Mouse (Mus musculus): ENCODE results near the gene Phf20.

Phf20 gene

DNA sequence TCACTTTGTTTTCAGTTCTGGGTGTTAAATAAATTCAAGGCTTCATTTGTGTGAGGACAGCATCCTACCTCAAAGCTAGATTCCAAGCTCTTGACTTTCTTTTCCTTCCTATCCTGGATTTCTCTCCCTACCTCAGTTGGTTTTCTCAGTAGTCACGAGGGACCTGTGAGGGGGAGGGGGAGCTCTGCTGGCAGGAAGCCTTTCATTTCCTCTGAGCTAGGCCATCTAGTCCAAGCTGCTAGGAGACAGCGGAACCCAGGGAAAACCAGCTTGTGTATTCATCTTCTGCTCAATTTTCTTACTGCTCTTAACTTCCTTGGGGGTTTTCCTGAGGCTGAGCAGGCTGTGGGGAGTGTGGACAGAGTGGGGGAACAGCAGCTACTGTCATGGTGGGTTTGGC lies 60.8 kb downstream of the Phf20 start:
- in situ Hi-C loops (cut with MboI; ENCODE audit: low pct_unique_long_range_greater_than_20kb in 1 of 2, low sequenced_read_pairs in 2 of 2, unreplicated experiment in 1 of 2), result no loop called here

DNA sequence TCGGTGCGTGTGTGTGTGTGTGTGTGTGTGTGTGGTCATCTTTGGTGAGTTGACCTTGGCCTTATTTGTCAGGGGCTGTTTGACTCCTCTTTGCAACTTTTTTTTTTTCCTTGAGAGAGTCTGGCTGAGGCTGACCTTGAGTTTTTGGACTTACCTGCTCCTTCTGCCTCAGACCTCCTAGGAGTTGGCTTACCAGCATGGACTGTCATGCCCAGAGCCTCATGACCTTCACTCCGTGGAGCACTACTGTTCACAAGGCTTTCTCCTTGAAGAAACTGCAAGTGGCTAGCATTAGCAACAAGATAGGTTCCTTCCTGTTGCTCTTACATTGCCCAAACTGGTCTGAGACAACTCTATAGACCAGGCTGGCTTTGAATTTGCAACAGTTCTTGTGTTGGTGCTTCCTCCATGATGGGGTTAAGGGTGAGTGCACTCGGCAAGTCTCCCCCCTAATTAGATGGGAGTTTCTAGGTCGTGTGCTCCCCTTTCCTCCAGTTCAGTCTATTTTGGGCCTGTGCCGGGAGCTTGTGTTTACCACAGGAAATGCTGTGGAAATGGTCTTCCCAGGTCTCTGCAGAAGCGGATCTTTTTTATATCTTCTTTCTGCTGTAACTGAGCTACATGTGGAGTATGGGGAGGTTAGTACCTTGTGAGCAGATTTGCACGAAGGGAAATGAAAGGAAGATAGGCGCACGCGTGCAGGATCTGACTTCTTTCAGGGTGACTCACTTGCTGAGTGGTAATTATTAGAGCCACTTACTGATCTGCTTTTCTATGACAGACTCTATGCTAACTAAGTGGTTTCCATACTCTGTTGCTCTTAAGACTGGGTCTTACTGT lies 61.9 kb downstream of the Phf20 start:
- in situ Hi-C loops (cut with MboI; ENCODE audit: low pct_unique_long_range_greater_than_20kb in 1 of 2, low sequenced_read_pairs in 2 of 2, unreplicated experiment in 1 of 2), result no loop called here

DNA sequence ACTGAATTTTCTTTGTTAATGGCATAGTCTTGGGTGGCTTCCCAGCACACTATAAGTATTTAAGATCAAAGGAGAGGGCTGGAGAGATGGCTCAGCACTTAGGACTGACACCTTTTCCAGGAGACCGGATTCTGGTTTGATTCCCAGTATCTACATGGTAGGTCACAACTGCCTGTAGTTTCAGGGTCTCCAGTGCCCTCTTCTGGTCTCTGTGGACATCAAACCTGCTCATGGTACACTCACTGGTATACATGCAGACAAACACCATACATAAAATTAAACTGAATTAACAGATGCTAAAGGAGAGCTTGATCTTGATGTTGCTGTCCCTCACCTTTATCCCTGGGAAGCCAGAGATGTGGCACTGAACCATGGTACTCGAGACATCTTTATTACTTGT lies 64.7 kb downstream of the Phf20 start:
- in situ Hi-C loops (cut with MboI; ENCODE audit: low pct_unique_long_range_greater_than_20kb in 1 of 2, low sequenced_read_pairs in 2 of 2, unreplicated experiment in 1 of 2), result no loop called here

DNA sequence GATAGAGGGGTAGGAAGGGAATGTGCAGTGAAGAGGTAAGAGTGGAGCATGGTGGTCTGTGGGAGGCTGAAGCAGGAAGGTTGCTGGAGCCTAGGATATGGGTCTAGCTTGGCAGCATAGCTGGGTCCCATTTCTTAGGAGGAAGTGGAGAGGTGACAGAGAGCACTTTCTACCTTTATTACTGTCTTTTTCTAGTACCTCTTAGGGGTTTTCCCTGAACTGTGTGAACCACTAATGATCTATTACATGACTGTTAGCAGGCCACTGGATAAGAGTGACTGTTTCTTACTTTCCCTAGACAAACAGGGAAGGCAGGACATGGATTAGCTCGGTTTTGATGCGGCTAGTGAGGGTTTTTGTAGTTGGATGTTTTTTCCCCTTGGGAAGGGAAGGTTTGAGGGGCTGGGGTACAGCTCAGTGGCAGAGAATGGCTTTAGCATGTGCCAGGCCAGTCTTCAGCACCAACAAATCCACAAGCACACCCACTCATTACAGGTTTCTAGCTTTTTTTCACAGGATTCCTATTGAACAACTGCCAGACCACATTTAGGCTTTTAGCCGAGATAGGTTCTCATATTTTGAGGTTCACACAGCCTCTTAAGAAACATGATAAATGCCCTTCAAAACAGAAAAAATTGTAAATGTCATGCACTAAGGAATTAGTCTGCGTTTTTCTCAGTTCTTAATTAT lies 67.1 kb downstream of the Phf20 start:
- in situ Hi-C loops (cut with MboI; ENCODE audit: low pct_unique_long_range_greater_than_20kb in 1 of 2, low sequenced_read_pairs in 2 of 2, unreplicated experiment in 1 of 2), result no loop called here

DNA sequence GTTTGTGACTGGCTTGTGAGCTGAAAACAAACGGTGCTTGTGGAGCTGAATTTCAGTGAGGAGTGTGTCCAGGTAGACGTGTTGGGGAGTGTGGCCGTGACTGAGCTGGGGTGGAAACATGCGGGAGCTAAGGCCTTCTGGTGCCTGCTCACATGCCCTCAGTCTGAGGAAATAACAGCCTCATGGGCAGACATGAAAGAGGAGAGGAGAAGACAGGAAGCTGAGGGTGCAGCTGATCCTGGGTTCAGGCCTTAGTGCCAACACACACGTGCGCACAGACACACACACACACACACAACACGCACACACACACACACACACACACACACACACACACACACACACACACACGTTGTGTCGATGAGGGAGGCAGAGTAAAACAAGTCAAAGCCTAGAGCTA lies 71.4 kb downstream of the Phf20 start:
- in situ Hi-C loops (cut with MboI; ENCODE audit: low pct_unique_long_range_greater_than_20kb in 1 of 2, low sequenced_read_pairs in 2 of 2, unreplicated experiment in 1 of 2), result no loop called here

DNA sequence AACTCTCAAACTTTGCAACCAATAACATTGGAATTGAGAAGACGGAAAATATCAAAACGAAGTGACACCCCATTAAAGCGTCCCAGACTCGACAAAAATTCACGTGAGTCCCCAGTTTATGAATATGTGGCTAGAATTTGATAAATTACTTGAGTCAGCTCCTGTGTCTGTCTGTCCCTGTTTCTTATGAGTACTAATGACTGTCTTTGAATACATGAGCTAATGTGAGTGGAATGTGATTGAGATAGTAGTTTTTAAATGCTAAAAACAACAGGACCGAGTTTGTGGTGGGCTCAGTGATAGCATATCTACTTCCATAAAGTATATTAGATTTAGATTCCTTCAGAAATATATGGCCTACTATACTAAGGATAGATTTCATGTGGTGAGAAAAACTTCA lies 76.3 kb downstream of the Phf20 start:
- in situ Hi-C loops (cut with MboI; ENCODE audit: low pct_unique_long_range_greater_than_20kb in 1 of 2, low sequenced_read_pairs in 2 of 2, unreplicated experiment in 1 of 2), result no loop called here

DNA sequence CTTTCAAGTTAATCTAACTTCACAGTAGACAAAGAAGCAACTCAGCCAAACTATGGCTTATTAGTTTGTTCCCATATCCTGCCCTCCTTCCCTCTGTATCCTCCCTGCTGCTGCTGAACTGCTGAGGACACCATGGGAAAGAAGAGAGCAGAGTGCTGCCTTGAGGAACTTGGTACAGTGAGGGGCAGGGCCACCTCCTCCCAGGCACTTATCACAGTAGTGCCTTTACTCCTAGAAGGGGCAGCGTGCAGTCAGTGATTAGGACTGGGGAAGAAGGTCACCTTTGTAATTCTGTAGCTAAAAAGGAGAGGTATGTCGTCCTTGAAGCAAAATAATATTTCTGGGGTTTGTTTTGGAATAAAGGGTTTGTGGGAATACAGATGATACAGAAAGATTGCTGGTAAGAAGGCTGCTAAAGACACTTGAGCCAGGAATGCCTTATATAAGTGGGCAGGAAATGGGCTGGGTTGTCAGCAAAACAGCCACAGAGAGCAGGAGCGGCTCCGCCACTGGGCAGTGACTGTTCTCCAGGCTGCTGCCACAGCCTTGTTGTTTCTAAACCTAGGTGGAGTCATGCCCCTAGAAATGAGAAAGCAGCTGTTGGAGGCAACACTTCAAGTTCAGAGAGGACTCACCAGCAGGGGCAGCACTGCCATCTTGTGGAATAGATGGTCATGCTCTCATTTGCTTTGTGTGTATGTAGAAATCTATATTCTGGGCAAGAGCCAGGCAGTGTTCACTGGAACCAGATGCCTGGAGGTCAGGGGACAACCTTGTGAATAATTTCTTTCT lies 82.2 kb downstream of the Phf20 start:
- in situ Hi-C loops (cut with MboI; ENCODE audit: low pct_unique_long_range_greater_than_20kb in 1 of 2, low sequenced_read_pairs in 2 of 2, unreplicated experiment in 1 of 2), result no loop called here

DNA sequence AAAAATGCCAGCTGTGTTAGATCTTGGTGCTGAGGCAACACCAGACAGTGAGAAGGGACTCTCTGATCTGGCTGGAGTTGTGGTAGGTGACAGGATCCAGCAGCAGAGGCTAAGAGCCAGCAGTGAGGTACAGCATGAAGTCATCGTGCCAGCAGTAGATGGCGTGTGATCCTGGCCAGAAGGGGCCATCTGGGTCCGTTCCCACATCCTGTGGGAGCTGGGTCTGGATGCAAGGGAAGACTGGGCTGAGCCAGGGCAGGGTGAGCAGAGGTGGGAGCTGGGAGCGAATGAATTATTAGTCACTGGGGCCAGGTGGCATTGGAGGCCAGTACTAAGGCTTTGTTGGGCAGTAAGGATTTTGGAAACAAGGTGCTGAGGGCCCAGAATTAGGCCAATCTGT lies 85.0 kb downstream of the Phf20 start:
- in situ Hi-C loops (cut with MboI; ENCODE audit: low pct_unique_long_range_greater_than_20kb in 1 of 2, low sequenced_read_pairs in 2 of 2, unreplicated experiment in 1 of 2), result no loop called here

DNA sequence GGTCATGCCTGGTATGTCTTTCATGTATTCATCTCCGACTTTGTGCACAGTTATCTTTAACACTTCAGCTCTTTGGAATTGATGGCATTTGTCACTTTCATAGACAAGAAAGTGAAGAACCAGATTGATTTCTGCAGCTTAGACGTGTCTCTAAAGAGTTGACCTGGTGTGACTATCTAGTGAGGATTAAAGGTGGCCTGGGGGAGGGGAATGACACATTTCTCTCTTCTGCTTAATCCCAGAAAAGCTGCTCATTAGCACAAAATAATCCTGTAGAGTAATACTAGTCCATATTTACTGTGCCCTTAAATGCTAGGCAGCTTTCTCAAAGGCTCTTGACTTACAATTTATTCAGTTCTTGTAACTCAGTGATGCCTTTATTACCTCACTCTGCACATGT lies 88.9 kb downstream of the Phf20 start:
- in situ Hi-C loops (cut with MboI; ENCODE audit: low pct_unique_long_range_greater_than_20kb in 1 of 2, low sequenced_read_pairs in 2 of 2, unreplicated experiment in 1 of 2), result no loop called here

DNA sequence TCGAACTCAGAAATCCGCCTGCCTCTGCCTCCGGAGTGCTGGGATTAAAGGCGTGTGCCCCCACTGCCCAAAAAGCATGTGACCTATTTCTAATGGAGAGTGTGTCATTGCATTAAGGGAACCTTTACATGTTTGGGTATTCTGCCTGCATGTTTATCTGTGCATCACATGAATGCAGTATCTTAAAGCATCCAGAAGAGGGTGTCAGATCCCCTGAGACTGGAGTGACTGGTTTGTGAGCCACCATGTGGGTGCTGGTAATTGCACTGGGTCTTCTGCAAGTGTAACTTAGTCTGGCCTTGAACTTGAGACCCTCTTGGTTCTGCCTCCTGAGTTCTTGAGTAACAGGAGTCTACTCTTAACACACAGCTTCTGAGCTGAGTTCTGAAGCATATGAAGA lies 90.5 kb downstream of the Phf20 start:
- in situ Hi-C loops (cut with MboI; ENCODE audit: low pct_unique_long_range_greater_than_20kb in 1 of 2, low sequenced_read_pairs in 2 of 2, unreplicated experiment in 1 of 2), result no loop called here

DNA sequence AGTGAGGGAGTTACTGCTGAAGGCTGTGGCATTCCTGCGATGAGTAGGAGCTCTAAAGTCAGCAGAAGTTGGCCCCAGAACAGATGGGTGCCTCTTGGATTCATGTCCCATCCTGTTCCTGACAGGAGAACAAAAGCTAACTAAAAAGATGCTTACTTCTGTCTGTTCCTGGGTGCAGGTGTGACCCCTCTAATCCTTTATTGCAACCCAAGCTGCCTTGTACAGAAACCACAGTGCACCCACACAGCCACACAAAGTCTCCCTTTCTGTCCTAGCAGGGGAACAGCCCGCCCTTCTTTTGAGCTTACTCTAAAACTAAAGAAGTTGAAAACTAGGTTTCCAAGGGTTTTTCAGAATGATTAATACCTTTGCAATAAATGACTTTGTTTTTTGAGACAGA lies 92.0 kb downstream of the Phf20 start:
- in situ Hi-C loops (cut with MboI; ENCODE audit: low pct_unique_long_range_greater_than_20kb in 1 of 2, low sequenced_read_pairs in 2 of 2, unreplicated experiment in 1 of 2), result no loop called here

DNA sequence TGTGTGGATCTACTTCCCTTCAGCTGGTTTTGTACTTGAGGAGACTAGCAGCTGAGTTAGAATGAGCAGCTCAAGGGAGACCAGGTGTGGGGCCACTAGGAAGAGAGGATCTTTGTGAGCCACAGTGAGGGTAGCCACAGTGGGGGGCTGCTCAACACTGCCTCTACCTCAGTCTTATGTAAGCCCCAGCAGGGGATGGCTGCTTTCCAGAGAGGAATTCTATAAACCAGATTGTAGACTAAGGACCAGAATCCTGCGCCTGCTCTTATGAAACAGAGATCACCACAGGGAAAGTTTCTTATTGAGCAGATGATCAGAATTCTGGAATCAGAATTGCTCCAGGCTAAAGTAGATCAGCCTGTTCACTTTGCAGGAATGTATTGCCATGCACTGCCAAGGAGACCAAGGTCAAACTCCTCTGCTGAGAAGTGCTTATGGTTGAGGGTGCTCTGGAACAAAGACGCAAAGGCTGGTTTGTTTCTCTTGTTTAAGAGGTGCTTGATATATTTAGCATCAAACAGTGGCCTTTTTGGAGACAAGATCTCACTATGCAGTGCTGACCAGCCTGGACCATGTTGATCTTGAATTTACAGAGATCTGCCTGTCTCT lies 93.4 kb downstream of the Phf20 start:
- in situ Hi-C loops (cut with MboI; ENCODE audit: low pct_unique_long_range_greater_than_20kb in 1 of 2, low sequenced_read_pairs in 2 of 2, unreplicated experiment in 1 of 2), result no loop called here

DNA sequence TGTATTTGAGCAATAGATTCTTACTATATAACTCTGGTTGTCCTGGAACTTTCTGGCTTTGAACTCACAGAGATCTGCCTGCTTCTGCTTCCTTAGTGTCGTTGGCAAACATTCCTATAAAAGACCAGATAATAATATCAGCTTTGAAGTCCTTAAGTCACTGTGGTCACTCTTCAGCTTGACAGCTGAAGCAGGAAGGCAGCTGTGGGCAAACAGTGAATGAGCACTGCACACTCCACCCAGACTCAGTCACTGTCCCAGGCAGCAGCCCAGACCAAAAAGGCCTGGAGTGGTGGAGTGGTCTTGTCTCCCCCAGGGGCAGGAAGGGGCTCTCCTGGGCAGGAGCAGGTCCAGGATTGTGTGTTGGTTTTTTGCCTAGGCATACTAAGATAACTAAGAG lies 95.7 kb downstream of the Phf20 start:
- in situ Hi-C loops (cut with MboI; ENCODE audit: low pct_unique_long_range_greater_than_20kb in 1 of 2, low sequenced_read_pairs in 2 of 2, unreplicated experiment in 1 of 2), result no loop called here

DNA sequence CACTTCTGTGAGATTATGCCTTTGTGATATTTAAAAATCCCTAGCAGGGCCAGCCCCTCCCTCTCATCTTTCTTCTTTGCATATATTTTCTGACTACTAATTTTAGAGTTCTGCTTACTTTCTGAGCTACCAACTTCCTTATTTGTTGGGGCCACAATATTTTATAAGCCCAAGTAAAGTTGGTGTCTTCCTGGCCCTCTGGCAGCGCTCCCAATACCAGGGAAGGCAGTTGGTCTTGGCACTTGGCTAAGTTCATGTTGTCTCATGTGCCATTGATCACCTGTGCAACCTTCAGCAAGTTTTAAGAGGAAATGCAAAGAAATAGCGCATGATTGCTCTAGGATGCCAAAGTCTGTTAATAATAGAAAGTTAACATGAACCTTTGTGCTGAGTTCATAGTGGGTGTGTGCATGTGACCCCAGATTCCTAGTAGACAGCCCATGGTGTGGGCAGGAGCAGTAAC lies 99.4 kb downstream of the Phf20 start:
- in situ Hi-C loops (cut with MboI; ENCODE audit: low pct_unique_long_range_greater_than_20kb in 1 of 2, low sequenced_read_pairs in 2 of 2, unreplicated experiment in 1 of 2), result no loop called here

DNA sequence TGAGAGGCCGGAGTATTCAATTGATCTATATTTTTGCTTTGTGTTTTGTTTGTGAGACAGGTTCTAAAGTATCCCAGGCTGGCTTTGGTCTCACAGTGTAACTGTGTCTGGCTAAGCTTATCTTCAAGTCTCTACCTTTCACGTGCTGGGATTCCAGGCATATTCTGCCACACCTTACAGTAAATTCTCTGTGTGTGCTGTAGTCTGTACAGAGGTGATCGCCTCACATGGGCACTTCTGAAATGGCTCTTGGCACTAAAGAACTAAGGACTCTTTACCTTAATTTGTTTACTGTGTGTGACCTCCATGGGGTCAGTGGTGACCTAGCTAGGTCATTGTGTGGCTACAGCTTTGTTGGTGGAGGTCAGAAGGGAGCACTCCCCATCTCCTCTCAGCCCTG lies 99.9 kb downstream of the Phf20 start:
- in situ Hi-C loops (cut with MboI; ENCODE audit: low pct_unique_long_range_greater_than_20kb in 1 of 2, low sequenced_read_pairs in 2 of 2, unreplicated experiment in 1 of 2), result no loop called here

DNA sequence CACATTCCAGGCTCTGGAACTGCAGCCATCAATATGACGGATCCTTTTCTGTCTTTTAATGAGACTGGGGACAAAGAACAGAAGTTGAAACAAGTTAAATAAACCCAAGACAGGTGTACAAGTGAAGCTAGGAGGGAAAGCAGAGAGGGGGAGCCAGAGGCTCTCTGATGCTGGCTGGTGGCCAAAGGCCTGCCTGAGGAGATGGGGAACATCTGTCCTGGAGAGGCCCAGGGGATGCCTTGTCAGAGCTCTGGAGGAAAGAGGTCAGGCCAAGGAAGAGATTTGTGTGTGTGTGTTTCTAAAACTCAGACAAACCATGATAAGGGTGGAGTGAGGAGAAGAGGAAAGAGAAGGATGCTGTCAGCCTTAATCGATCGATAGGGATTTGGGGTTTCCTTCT lies 101.4 kb downstream of the Phf20 start:
- in situ Hi-C loops (cut with MboI; ENCODE audit: low pct_unique_long_range_greater_than_20kb in 1 of 2, low sequenced_read_pairs in 2 of 2, unreplicated experiment in 1 of 2), result no loop called here

DNA sequence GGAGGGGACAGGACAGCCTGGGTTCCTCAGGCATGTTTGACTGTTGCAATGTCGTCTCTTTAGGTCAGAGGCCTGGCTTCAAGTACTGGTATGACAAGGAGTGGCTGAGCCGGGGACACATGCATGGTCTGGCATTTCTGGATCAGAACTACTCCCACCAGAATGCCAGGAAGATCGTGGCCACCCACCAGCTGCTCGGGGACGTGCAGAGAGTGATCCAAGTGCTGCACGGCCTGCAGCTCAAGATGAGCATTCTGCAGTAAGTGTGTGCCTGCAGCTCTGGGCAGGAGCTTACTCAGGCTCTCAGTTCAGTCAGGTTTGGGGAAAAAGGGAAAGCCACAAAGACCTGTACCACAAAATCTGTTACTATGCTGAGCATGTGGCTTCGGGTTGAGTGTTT lies 102.2 kb downstream of the Phf20 start:
- in situ Hi-C loops (cut with MboI; ENCODE audit: low pct_unique_long_range_greater_than_20kb in 1 of 2, low sequenced_read_pairs in 2 of 2, unreplicated experiment in 1 of 2), result no loop called here

DNA sequence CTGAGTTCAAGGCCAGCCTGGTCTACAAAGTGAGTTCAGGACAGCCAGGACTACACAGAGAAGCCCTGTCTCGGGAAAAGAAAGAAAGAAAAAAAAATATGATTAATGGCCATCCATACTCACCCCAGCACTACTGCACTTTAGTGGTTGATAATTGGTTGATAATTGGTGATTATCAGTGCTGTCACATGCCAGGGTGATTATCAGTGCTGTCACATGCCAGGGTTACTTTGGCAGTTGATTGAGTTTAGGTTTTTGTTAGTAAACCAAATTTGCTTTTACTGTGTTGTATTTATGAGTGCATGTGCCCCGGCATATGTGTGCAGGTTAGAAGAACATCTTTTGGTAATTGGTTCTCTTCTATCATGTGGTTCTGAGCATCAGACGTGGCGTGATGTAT lies 105.8 kb downstream of the Phf20 start:
- in situ Hi-C loops (cut with MboI; ENCODE audit: low pct_unique_long_range_greater_than_20kb in 1 of 2, low sequenced_read_pairs in 2 of 2, unreplicated experiment in 1 of 2), result no loop called here

DNA sequence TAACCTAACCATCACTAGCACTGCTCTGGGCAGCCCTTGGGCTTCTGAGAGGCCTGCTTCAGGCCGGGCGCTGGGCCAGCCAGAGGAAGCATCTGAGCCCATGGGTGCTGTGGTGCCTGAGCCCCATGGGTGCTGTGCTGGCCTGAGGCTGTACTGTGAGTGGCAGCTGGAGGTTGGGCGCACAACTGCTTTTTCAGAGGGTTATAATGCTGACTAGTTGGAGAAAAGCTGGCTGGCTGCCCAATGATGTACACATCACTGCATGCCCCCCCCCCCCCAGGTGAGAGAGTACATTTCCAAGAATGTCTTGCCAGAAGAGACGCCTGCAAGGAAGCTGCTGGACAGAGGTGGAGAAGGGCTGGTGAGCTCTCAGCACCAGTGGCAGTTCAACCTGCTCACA lies 108.1 kb downstream of the Phf20 start:
- in situ Hi-C loops (cut with MboI; ENCODE audit: low pct_unique_long_range_greater_than_20kb in 1 of 2, low sequenced_read_pairs in 2 of 2, unreplicated experiment in 1 of 2), result no loop called here
